Mouse (Mus musculus) G1E-ER4 (cell line): Measurements from ENCODE around the gene Alyref2. TPM values are rescaled to one million over a fixed set of nuclear protein-coding genes. Genes with fewer than 3 reads are reported as not detected.

Experiments used
- GATA1 ChIP-seq: IDR thresholded peaks from one replicate; pipeline ENCODE4 v1.8.0; 2012; ENCODE audit warnings: low read length, inconsistent platforms
- polyA plus RNA-seq: library from polyadenylated mRNA; stranded (reverse); fragments of >175 nt; gene quantifications from 2 replicates; pipeline ENCODE4 v1.2.3, GENCODE M21; 2012

The Alyref2 gene
- polyA plus RNA-seq, 1 experiment: 15.6 TPM

GRCm38 (mm10) chr1:171532830-171533229, 29.6 kb downstream of the Alyref2 start:
- TF ChIP-seq GATA1: no peak

- no peak for TF ChIP-seq GATA1
These were observed 31.3 kb downstream of the Alyref2 start for GRCm38 (mm10) chr1:171534557-171534956.

- TF ChIP-seq GATA1: no peak
These were observed 31.9 kb downstream of the Alyref2 start, which contains the start of gene Itln1 for GRCm38 (mm10) chr1:171535194-171535593. Itln1 (minus strand) TSS chr1:171535294.

GRCm38 (mm10) chr1:171540694-171541093, 37.4 kb downstream of the Alyref2 start:
- TF ChIP-seq GATA1: no peak

GRCm38 (mm10) chr1:171551326-171551725, 48.0 kb downstream of the Alyref2 start:
- TF ChIP-seq GATA1: no peak

- no peak for TF ChIP-seq GATA1
These were observed 49.0 kb downstream of the Alyref2 start for GRCm38 (mm10) chr1:171552230-171552629.

- TF ChIP-seq GATA1: no peak
These were observed 50.4 kb downstream of the Alyref2 start for GRCm38 (mm10) chr1:171553359-171554341.

Other genes with a start within 250 kb of the Alyref2 start
- 26.9 and 32.7 TPM in 2 replicates for gene B4galt3, start 233.2 kb upstream of the Alyref2 start, polyA plus RNA-seq
- gene Ppox, start 222.3 kb upstream of the Alyref2 start, polyA plus RNA-seq: 38.6 and 45.3 TPM in 2 replicates
- 49.8 and 54.4 TPM in 2 replicates for gene Usp21, start 215.5 kb upstream of the Alyref2 start, polyA plus RNA-seq
- gene Ufc1, start 208.5 kb upstream of the Alyref2 start, polyA plus RNA-seq: 51.5 and 62.9 TPM in 2 replicates
- 25.2 and 28.3 TPM in 2 replicates for gene Dedd, start 174.3 kb upstream of the Alyref2 start, polyA plus RNA-seq
- gene Nit1, start 157.8 kb upstream of the Alyref2 start, polyA plus RNA-seq: 14.2 and 16.9 TPM in 2 replicates
- gene Pfdn2, start 157.8 kb upstream of the Alyref2 start, polyA plus RNA-seq: 19.0 and 19.9 TPM in 2 replicates
- gene Klhdc9, start 142.7 kb upstream of the Alyref2 start, polyA plus RNA-seq: 0.48 and 0.63 TPM in 2 replicates
- gene Nectin4, start 133.4 kb upstream of the Alyref2 start, polyA plus RNA-seq: not detected in 2 replicates
- gene Arhgap30, start 114.5 kb upstream of the Alyref2 start, polyA plus RNA-seq: 0.95 and 1.1 TPM in 2 replicates
- 35.2 and 37.5 TPM in 2 replicates for gene Usf1, start 92.2 kb upstream of the Alyref2 start, polyA plus RNA-seq
- 0.22 TPM in 1 of 2 replicates, not detected in the other for gene Tstd1, start 84.6 kb upstream of the Alyref2 start, polyA plus RNA-seq
- not detected in 2 replicates for gene F11r, start 65.9 kb upstream of the Alyref2 start, polyA plus RNA-seq
- not detected in 2 replicates for gene Itln1, start 31.8 kb downstream of the Alyref2 start, polyA plus RNA-seq
- not detected in 2 replicates for gene Cd244a, start 55.7 kb downstream of the Alyref2 start, polyA plus RNA-seq
- not detected in 2 replicates for gene Ly9, start 103.9 kb downstream of the Alyref2 start, polyA plus RNA-seq
- gene Slamf7, start 149.6 kb downstream of the Alyref2 start, polyA plus RNA-seq: not detected in 2 replicates
- not detected in 2 replicates for gene Cd48, start 178.5 kb downstream of the Alyref2 start, polyA plus RNA-seq